Mouse (Mus musculus): ENCODE data around the gene Adamtsl4. TPM values are rescaled to one million over a fixed set of nuclear protein-coding genes. Genes with fewer than 3 reads are reported as not detected.

The Adamtsl4 gene
- polyA plus RNA-seq, 1 experiment from 2014 or later: 1.0 TPM

DNA sequence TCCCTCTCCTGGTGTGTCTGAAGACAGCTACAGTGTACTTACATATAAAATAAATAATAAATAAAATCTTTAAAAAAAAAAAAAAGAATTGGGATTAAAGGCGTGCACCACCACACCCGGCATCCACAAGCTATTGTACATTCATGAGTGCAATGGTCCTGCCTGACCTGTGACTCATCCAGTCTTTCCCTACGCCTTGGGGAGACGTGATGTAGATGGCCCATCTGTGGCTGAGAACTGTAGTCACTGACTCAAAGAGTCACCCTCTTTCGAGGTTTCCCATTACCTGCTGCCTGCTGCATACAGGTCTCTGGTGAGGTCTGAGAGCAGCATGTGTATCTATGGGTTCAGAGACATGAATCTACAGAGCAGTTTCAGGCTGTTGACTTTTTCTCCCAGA, 39.7 kb downstream of the Adamtsl4 start:
- WGBS: 96% methylated on average over 5 of the region's 5 CpGs
- H3K27me3 ChIP-seq (ENCODE audit: control insufficient read depth, insufficient read depth, low read depth, low read length): no peaks in the 10 kb centered on the region
- H3K4me1 ChIP-seq (ENCODE audit: control insufficient read depth, insufficient read depth, low read length): no peaks in the 10 kb centered on the region
- H3K9me3 ChIP-seq (replicated peaks; ENCODE audit: control insufficient read depth, low read length, poor library complexity, severe bottlenecking): no peaks in the 10 kb centered on the region
- no peak overlapping the region for H3K9ac ChIP-seq (ENCODE audit: low read depth, low read length)
- H3K4me2 ChIP-seq (ENCODE audit: low read length): no peak overlapping the region
- no peak overlapping the region for H3K4me3 ChIP-seq (ENCODE audit: low read depth, low read length)
- H3K27ac ChIP-seq (ENCODE audit: low read length): no peak overlapping the region
- H3K36me3 ChIP-seq (ENCODE audit: control insufficient read depth, insufficient read depth, low read length): no peaks in the 10 kb centered on the region
- no peak for ATAC-seq

DNA sequence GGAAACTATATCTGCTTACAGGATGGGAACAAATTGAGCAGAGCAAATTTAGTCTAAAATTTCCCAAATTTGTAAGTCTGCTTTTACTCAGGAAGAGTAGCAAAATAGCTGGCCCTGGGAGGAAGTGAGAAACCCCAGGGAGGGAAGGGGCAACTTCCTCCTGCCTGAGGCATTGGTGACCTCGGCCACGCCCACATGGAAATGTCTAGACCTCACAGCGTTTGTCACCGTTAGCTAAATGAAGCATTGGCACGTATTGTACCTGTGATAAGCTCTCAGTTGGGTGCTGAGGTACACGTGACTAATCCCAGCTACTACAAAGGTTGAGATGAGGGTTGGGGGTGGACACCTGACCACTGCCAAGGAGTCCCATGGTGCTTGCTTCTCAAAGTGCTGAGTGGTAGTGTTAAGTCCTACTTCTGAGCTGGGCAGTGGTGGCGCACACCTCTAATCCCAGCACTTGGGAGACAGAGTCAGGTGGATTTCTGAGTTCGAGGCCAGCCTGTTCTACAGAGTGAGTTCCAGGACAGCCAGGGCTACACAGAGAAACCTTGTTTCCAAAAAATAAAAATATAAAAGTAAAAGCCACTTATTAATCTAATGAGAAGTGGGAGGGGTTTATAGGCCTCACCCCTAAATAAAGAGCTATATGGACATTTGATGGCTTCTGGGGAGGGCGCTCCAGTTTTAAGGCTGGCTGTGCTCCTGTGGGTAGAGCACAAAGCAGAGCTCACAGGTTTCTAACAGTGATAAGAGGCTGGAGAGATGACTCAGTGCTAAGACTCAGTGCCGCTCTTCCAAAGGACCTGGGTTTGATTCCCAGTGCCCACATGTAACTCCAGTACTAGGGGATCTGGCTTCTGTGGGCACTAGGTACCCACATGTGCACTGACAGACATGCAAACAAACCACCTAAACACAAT, 42.1 kb downstream of the Adamtsl4 start:
- H3K27me3 ChIP-seq (ENCODE audit: control insufficient read depth, insufficient read depth, low read depth, low read length): no peaks in the 10 kb centered on the region
- ATAC-seq: no peak
- no peak overlapping the region for H3K9ac ChIP-seq (ENCODE audit: low read depth, low read length)
- no peak overlapping the region for H3K4me3 ChIP-seq (ENCODE audit: low read depth, low read length)
- 69% methylated on average over 10 of the region's 10 CpGs for WGBS
- H3K9me3 ChIP-seq (replicated peaks; ENCODE audit: control insufficient read depth, low read length, poor library complexity, severe bottlenecking): no peaks in the 10 kb centered on the region
- no peak overlapping the region for H3K27ac ChIP-seq (ENCODE audit: low read length)
- no peaks in the 10 kb centered on the region for H3K36me3 ChIP-seq (ENCODE audit: control insufficient read depth, insufficient read depth, low read length)
- H3K4me1 ChIP-seq (ENCODE audit: control insufficient read depth, insufficient read depth, low read length): no peaks in the 10 kb centered on the region
- H3K4me2 ChIP-seq (ENCODE audit: low read length): no peak overlapping the region

GRCm38 (mm10) chr3:95643097-95643496, 44.6 kb downstream of the Adamtsl4 start:
- Histone ChIP-seq H3K9me3 (replicated peaks; ENCODE audit: control insufficient read depth, low read length, poor library complexity, severe bottlenecking) (no peaks in the 10 kb centered on the region), H3K4me1 (ENCODE audit: control insufficient read depth, insufficient read depth, low read length) (no peaks in the 10 kb centered on the region), H3K9ac (ENCODE audit: low read depth, low read length) (no peak overlapping the region), H3K27ac (ENCODE audit: low read length) (no peak overlapping the region), H3K4me2 (ENCODE audit: low read length) (no peak overlapping the region), H3K4me3 (ENCODE audit: low read depth, low read length) (no peak overlapping the region), H3K36me3 (ENCODE audit: control insufficient read depth, insufficient read depth, low read length) (no peaks in the 10 kb centered on the region), H3K27me3 (ENCODE audit: control insufficient read depth, insufficient read depth, low read depth, low read length) (no peaks in the 10 kb centered on the region)
- WGBS: 90% methylated on average over 7 of the region's 7 CpGs
- no peak for ATAC-seq

DNA sequence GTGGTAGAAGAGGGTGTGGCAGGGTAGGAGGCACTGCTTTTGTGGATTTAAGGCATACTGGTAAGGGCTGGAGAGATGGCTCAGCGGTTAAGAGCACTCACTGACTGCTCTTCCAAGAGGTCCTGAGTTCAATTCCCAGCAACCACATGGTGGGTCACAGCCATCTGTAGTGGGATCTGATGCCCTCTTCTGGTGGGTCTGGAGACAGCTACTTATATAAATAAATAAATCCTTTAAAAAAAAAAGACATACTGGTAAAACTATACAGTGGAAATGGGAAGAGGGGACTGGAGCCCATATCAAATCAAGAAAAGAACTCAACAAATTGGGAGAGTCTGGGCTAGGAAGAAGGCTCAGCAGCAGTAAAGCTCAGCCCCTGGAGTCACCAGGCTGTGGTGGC, 48.0 kb downstream of the Adamtsl4 start:
- ATAC-seq: no peak
- Histone ChIP-seq H3K27me3 (ENCODE audit: control insufficient read depth, insufficient read depth, low read depth, low read length) (no peaks in the 10 kb centered on the region), H3K36me3 (ENCODE audit: control insufficient read depth, insufficient read depth, low read length) (peaks cover 2% of the 10 kb centered on the region; the same call in 1 of the 2 replicates), H3K9me3 (replicated peaks; ENCODE audit: control insufficient read depth, low read length, poor library complexity, severe bottlenecking) (no peaks in the 10 kb centered on the region), H3K9ac (ENCODE audit: low read depth, low read length) (no peak overlapping the region), H3K4me3 (ENCODE audit: low read depth, low read length) (no peak overlapping the region), H3K27ac (ENCODE audit: low read length) (no peak overlapping the region), H3K4me1 (ENCODE audit: control insufficient read depth, insufficient read depth, low read length) (no peaks in the 10 kb centered on the region), H3K4me2 (ENCODE audit: low read length) (no peak overlapping the region)
- 96% methylated on average over 1 of the region's 1 CpGs for WGBS

DNA sequence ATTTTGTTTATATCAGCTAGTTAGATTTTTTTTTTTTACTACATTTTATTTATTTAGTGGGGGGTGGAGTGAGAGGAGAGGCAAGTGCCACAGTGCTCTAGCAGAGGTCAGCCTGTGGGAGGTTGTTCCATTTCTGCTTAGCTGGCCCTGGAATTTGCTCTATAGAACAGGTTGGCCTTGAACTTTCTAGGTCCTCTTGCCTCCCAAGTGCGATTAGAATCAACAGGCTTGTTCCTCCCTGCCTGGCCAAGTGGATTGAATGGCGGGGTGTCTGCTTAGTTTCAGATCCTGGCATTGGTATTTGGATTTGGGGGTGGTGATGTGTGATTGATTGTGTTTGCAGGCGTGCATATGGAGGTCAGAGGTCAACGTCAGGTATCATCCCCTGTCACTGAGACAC, 51.6 kb downstream of the Adamtsl4 start:
- 89% methylated on average over 4 of the region's 4 CpGs for WGBS
- ATAC-seq: no peak
- Histone ChIP-seq H3K4me2 (ENCODE audit: low read length) (no peak overlapping the region), H3K9me3 (replicated peaks; ENCODE audit: control insufficient read depth, low read length, poor library complexity, severe bottlenecking) (no peaks in the 10 kb centered on the region), H3K4me1 (ENCODE audit: control insufficient read depth, insufficient read depth, low read length) (no peaks in the 10 kb centered on the region), H3K27ac (ENCODE audit: low read length) (no peak overlapping the region), H3K9ac (ENCODE audit: low read depth, low read length) (no peak overlapping the region), H3K4me3 (ENCODE audit: low read depth, low read length) (no peak overlapping the region), H3K27me3 (ENCODE audit: control insufficient read depth, insufficient read depth, low read depth, low read length) (no peaks in the 10 kb centered on the region), H3K36me3 (ENCODE audit: control insufficient read depth, insufficient read depth, low read length) (peaks cover 8% of the 10 kb centered on the region; the same call in 1 of the 2 replicates)

GRCm38 (mm10) chr3:95635636-95636035, 52.1 kb downstream of the Adamtsl4 start:
- Histone ChIP-seq H3K4me3 (ENCODE audit: low read depth, low read length) (no peak overlapping the region), H3K27me3 (ENCODE audit: control insufficient read depth, insufficient read depth, low read depth, low read length) (no peaks in the 10 kb centered on the region), H3K4me2 (ENCODE audit: low read length) (no peak overlapping the region), H3K9me3 (replicated peaks; ENCODE audit: control insufficient read depth, low read length, poor library complexity, severe bottlenecking) (no peaks in the 10 kb centered on the region), H3K4me1 (ENCODE audit: control insufficient read depth, insufficient read depth, low read length) (no peaks in the 10 kb centered on the region), H3K27ac (ENCODE audit: low read length) (no peak overlapping the region), H3K9ac (ENCODE audit: low read depth, low read length) (no peak overlapping the region), H3K36me3 (ENCODE audit: control insufficient read depth, insufficient read depth, low read length) (peaks cover 8% of the 10 kb centered on the region; the same call in 1 of the 2 replicates)
- WGBS: 86% methylated on average over 4 of the region's 4 CpGs
- no peak for ATAC-seq

DNA sequence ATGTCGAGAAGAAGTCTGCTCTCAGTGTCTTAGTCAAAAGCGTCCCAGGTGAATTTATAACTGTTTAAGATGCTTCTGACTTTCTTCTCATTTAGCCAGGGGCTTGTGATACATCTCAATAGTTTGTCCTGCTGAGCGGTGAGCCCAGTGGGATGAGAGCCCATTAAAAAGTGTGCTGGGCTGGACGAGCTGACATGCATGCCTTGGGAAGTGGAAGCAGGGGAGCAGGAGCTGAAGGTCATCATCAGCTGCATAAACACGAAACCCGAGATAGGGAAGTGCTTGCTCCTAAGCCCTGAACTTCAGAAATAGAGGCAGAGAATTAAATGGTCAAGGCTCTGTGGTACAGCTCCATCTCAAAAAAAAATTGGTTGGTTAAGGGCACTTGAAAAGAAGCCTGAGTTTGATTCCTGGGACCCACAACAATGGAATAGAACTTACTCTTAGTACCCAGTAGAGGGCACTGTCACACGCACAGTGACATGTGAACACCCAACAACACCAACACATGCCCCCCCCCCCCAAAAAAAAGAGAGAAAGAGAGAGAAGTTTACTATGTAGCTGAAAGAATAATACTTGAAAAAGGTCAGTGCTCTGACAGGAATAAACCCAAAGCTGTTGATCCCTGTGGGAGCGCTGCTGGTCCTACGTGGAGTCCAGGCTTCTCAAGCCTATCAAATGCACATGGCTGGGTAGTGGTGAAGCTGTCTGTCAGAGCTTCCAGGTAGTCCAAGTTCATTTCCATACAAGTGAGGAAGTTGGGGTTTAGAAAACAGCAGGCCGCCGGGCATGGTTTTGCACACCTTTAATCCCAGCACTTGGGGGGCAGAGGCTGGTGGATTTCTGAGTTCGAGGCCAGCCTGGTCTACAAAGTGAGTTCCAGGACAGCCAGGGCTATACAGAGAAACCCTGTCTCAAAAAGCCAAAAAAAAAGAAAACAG, 54.8 kb downstream of the Adamtsl4 start:
- Histone ChIP-seq H3K4me2 (ENCODE audit: low read length) (no peak overlapping the region), H3K9ac (ENCODE audit: low read depth, low read length) (no peak overlapping the region), H3K27ac (ENCODE audit: low read length) (no peak overlapping the region), H3K27me3 (ENCODE audit: control insufficient read depth, insufficient read depth, low read depth, low read length) (no peaks in the 10 kb centered on the region), H3K36me3 (ENCODE audit: control insufficient read depth, insufficient read depth, low read length) (peaks cover 32% of the 10 kb centered on the region), H3K4me3 (ENCODE audit: low read depth, low read length) (no peak overlapping the region), H3K9me3 (replicated peaks; ENCODE audit: control insufficient read depth, low read length, poor library complexity, severe bottlenecking) (no peaks in the 10 kb centered on the region), H3K4me1 (ENCODE audit: control insufficient read depth, insufficient read depth, low read length) (no peaks in the 10 kb centered on the region; the same call in 1 of the 2 replicates)
- no peak for ATAC-seq
- 80% methylated on average over 12 of the region's 12 CpGs for WGBS

DNA sequence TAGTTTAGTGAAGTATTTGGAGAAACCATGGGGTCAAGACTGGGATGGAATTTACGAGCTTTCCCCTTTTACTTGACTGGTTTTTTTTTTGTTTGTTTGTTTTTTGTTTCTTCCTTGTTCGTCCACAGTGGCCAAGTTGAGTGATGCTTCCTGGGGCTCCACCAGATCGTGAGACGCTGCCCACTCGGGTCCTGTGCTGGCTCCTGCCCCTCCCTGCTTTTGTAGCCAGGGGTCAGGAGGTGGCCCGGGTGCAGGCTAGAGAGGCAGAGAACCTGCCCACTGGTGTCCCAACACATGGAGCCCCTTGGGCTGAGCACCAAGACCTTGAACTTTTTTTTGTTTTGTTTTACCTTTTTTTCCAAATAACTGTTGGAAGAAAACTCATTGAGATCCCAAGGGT, 56.4 kb downstream of the Adamtsl4 start:
- Histone ChIP-seq H3K27ac (ENCODE audit: low read length) (no peak overlapping the region), H3K27me3 (ENCODE audit: control insufficient read depth, insufficient read depth, low read depth, low read length) (no peaks in the 10 kb centered on the region), H3K9ac (ENCODE audit: low read depth, low read length) (no peak overlapping the region), H3K36me3 (ENCODE audit: control insufficient read depth, insufficient read depth, low read length) (peaks cover 42% of the 10 kb centered on the region), H3K4me2 (ENCODE audit: low read length) (no peak overlapping the region), H3K4me1 (ENCODE audit: control insufficient read depth, insufficient read depth, low read length) (peaks cover 10% of the 10 kb centered on the region), H3K4me3 (ENCODE audit: low read depth, low read length) (no peak overlapping the region), H3K9me3 (replicated peaks; ENCODE audit: control insufficient read depth, low read length, poor library complexity, severe bottlenecking) (no peaks in the 10 kb centered on the region)
- WGBS: 82% methylated on average over 6 of the region's 6 CpGs
- no peak for ATAC-seq

Data from midbrain, embryonic 16.5 days (tissue).